Mouse (Mus musculus) layer of hippocampus, adult 8-10 months (tissue): ENCODE measurements at regions not wholly inside any gene's neighbourhood (a gene's known extent, or its start where the extent isn't known, plus 50 kb on each side); places are given as distances from the start of the nearest gene placed in this dataset.

Experiments
- DNase-seq, 2 experiments: peaks; one replicate each; pipeline ENCODE4 v3.0.0; 2022; ENCODE audit warnings: low spot score in 2 of 2

GRCm38 (mm10) chr13:52014566-52014965 lies 168.1 kb downstream of the Gadd45g start:
- DNase-seq = no peak

GRCm38 (mm10) chr13:52015066-52015465 lies 168.6 kb downstream of the Gadd45g start:
- no peak for DNase-seq

GRCm38 (mm10) chr13:52015496-52015895 lies 169.0 kb downstream of the Gadd45g start:
- DNase-seq = no peak

GRCm38 (mm10) chr13:52017598-52018190 lies 171.2 kb downstream of the Gadd45g start:
- DNase-seq = no peak

- DNase-seq = peak in 1 of 2 experiments; percentile 41
Observed at GRCm38 (mm10) chr13:52019647-52020046, 173.2 kb downstream of the Gadd45g start.

- no peak for DNase-seq
Observed at GRCm38 (mm10) chr13:52021150-52021549, 174.7 kb downstream of the Gadd45g start.

- DNase-seq = no peak
Observed at GRCm38 (mm10) chr13:52021828-52022227, 175.3 kb downstream of the Gadd45g start.

GRCm38 (mm10) chr13:52022529-52022928 lies 176.1 kb downstream of the Gadd45g start:
- DNase-seq = no peak

- no peak for DNase-seq
Observed at GRCm38 (mm10) chr13:52024349-52024748, 177.9 kb downstream of the Gadd45g start.

- no peak for DNase-seq
Observed at GRCm38 (mm10) chr13:52024832-52025481, 178.5 kb downstream of the Gadd45g start.

- no peak for DNase-seq
Observed at GRCm38 (mm10) chr13:52025482-52025848, 179.0 kb downstream of the Gadd45g start.

GRCm38 (mm10) chr13:52026291-52026690 lies 179.8 kb downstream of the Gadd45g start:
- DNase-seq = no peak

- no peak for DNase-seq
Observed at GRCm38 (mm10) chr13:52029868-52030422, 183.5 kb downstream of the Gadd45g start.

GRCm38 (mm10) chr13:52031465-52031864 lies 185.0 kb downstream of the Gadd45g start:
- DNase-seq = no peak

- no peak for DNase-seq
Observed at GRCm38 (mm10) chr13:52035731-52036130, 189.3 kb downstream of the Gadd45g start.

GRCm38 (mm10) chr13:52036351-52036750 lies 189.9 kb downstream of the Gadd45g start:
- no peak for DNase-seq

GRCm38 (mm10) chr13:52037218-52037617 lies 190.7 kb downstream of the Gadd45g start:
- DNase-seq = no peak

GRCm38 (mm10) chr13:52041467-52042421 lies 195.3 kb downstream of the Gadd45g start:
- no peak for DNase-seq

GRCm38 (mm10) chr13:52042867-52043266 lies 196.4 kb downstream of the Gadd45g start:
- DNase-seq = no peak

GRCm38 (mm10) chr13:52043916-52044315 lies 197.4 kb downstream of the Gadd45g start:
- no peak for DNase-seq

GRCm38 (mm10) chr13:52045349-52045748 lies 198.9 kb downstream of the Gadd45g start:
- DNase-seq = no peak

GRCm38 (mm10) chr13:52046020-52046419 lies 199.5 kb downstream of the Gadd45g start:
- no peak for DNase-seq
